Mouse (Mus musculus) kidney, postnatal 0 days (tissue): ENCODE measurements around the gene Rtn4r. TPM values are rescaled to one million over a fixed set of nuclear protein-coding genes. Genes with fewer than 3 reads are reported as not detected.

Experiments
- ATAC-seq: fragments of 200-750 bp; cut with Nextera tagmentation; replicated peaks from 2 replicates; pipeline ENCODE4 v1.8.0; 2017; ENCODE audit warnings: low read depth, moderate number of reproducible peaks, moderate TSS enrichment, moderate library complexity; ENCODE audit not compliant: low FRiP score
- DNase-seq: peaks from one replicate; pipeline ENCODE4 v3.0.0-alpha.2; 2016; ENCODE audit warnings: low spot score
- H3K27ac ChIP-seq: fragments of 300-500 bp; sonication (generic); 2 replicates; pipeline ENCODE4 v1.5.1; 2014; ENCODE audit warnings: mild to moderate bottlenecking
- H3K27me3 ChIP-seq: fragments of 300-500 bp; sonication (generic); 2 replicates; pipeline ENCODE4 v1.6.1; 2014; ENCODE audit warnings: low read length, mixed read lengths; ENCODE audit not compliant: insufficient read depth
- H3K36me3 ChIP-seq: fragments of 300-500 bp; sonication (generic); 2 replicates; pipeline ENCODE4 v1.6.1; 2014; ENCODE audit warnings: low read length, mixed read lengths; ENCODE audit not compliant: insufficient read depth
- H3K4me1 ChIP-seq: fragments of 300-500 bp; sonication (generic); replicated peaks from 2 replicates; pipeline ENCODE4 v1.6.1; 2014; ENCODE audit warnings: antibody characterized with exemption, low read length, mixed read lengths; ENCODE audit not compliant: insufficient read depth
- H3K4me2 ChIP-seq: fragments of 300-500 bp; sonication (generic); 2 replicates; pipeline ENCODE4 v1.6.1; 2014; ENCODE audit warnings: mild to moderate bottlenecking, low read length, moderate library complexity, mixed read lengths
- H3K4me3 ChIP-seq: fragments of 300-500 bp; sonication (generic); replicated peaks from 2 replicates; pipeline ENCODE4 v1.5.1; 2014; ENCODE audit warnings: low read depth, low read length
- H3K9ac ChIP-seq: fragments of 300-500 bp; sonication (generic); 2 replicates; pipeline ENCODE4 v1.6.1; 2014; ENCODE audit warnings: low read depth, low read length
- H3K9me3 ChIP-seq: fragments of 300-500 bp; sonication (generic); replicated peaks from 2 replicates; pipeline ENCODE4 v1.6.1; 2016; ENCODE audit warnings: low read length, inconsistent platforms, mixed read lengths
- CTCF ChIP-seq: IDR thresholded peaks from 2 replicates; pipeline ENCODE4 v1.5.1; 2016; ENCODE audit warnings: antibody characterized with exemption, low read depth, mild to moderate bottlenecking, moderate library complexity
- WGBS: fragments of 180-500 bp; shearing (Covaris S2); extraction: QIAGEN DNeasy Blood & Tissue Kit; methylation state at CpG from one replicate; pipeline ENCODE4 v1.1.7; 2014; 5-methylcytosine and 5-hydroxymethylcytosine counted together
- microRNA-seq: library from miRNA; unstranded; fragments of <30 nt; microRNA quantifications from one replicate; pipeline ENCODE4, GENCODE M21; 2016
- polyA plus RNA-seq: library from polyadenylated mRNA; unstranded; fragments of >200 nt; fragmentation: Nextera tagmentation; extraction: Ambion mirVana; gene quantifications from 2 replicates; pipeline ENCODE4 v1.2.1, GENCODE M21; 2015

The Rtn4r gene
- polyA plus RNA-seq, 1 experiment from 2014 or later, result 1.2 TPM

- Histone ChIP-seq H3K4me2 (no peak overlapping the region), H3K9ac (no peak overlapping the region), H3K27ac (no peak overlapping the region), H3K27me3 (no peaks in the 10 kb centered on the region), H3K4me1 (peaks cover 7% of the 10 kb centered on the region; the same call in 1 of the 2 replicates), H3K9me3 (no peaks in the 10 kb centered on the region), H3K36me3 (no peaks in the 10 kb centered on the region), H3K4me3 (no peak overlapping the region)
- no peak for TF ChIP-seq CTCF
- WGBS, result 82% methylated on average over 6 of the region's 6 CpGs
- no peak for DNase-seq
- no peak for ATAC-seq
These were observed 70.4 kb downstream of the Rtn4r start for GRCm38 (mm10) chr16:18197881-18198280.

GRCm38 (mm10) chr16:18198365-18199098 lies 71.1 kb downstream of the Rtn4r start:
- ATAC-seq, result no peak
- no peak for DNase-seq
- H3K4me3 ChIP-seq, result no peak overlapping the region
- peaks cover 9% of the 10 kb centered on the region; the same call in 1 of the 2 replicates for H3K4me1 ChIP-seq
- WGBS, result 53% methylated on average over 10 of the region's 10 CpGs
- H3K9me3 ChIP-seq, result no peaks in the 10 kb centered on the region
- no peaks in the 10 kb centered on the region for H3K36me3 ChIP-seq
- H3K9ac ChIP-seq, result no peak overlapping the region
- TF ChIP-seq CTCF, result no peak
- H3K27me3 ChIP-seq, result no peaks in the 10 kb centered on the region
- no peak overlapping the region for H3K4me2 ChIP-seq
- H3K27ac ChIP-seq, result no peak overlapping the region

GRCm38 (mm10) chr16:18200062-18200461 lies 72.6 kb downstream of the Rtn4r start:
- WGBS, result 46% methylated on average over 2 of the region's 2 CpGs
- no peak overlapping the region for H3K27ac ChIP-seq

DNA sequence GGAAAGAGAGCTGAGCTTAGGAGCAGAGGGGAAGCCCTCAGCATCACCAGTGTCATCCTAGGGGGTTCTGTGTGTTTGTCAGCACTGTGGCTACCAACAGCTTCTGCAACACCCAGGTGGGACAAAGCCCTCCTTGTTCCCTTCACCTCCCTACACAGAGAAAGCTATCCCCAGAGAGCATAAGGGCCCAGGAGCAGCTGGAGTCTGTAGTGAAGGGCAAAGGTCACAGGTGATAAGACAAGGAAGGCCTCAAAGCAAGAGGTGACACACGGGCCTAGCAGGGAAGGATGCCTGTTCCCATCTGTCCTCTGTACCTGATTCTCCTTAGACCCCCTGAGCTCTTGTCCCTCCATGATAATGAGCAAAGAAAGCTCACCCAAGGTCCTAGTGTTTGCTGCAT lies 74.2 kb downstream of the Rtn4r start:
- Histone ChIP-seq H3K4me1 (peaks cover 5% of the 10 kb centered on the region; the same call in 1 of the 2 replicates), H3K36me3 (no peaks in the 10 kb centered on the region), H3K27me3 (no peaks in the 10 kb centered on the region), H3K9me3 (no peaks in the 10 kb centered on the region), H3K4me3 (no peak overlapping the region), H3K27ac (no peak overlapping the region), H3K4me2 (no peak overlapping the region), H3K9ac (no peak overlapping the region)
- no peak for ATAC-seq
- DNase-seq, result no peak
- TF ChIP-seq CTCF, result no peak
- 50% methylated on average over 1 of the region's 1 CpGs for WGBS

More at GRCm38 (mm10) chr16:18200062-18200461, 72.6 kb downstream of the Rtn4r start:
- H3K36me3 ChIP-seq, result no peaks in the 10 kb centered on the region
- peaks cover 5% of the 10 kb centered on the region; the same call in 1 of the 2 replicates for H3K4me1 ChIP-seq
- DNase-seq (no peak), ATAC-seq (no peak)
- no peak overlapping the region for H3K4me3 ChIP-seq
- TF ChIP-seq CTCF, result no peak
- H3K9ac ChIP-seq, result no peak overlapping the region
- H3K4me2 ChIP-seq, result no peak overlapping the region
- H3K27me3 ChIP-seq, result no peaks in the 10 kb centered on the region
- H3K9me3 ChIP-seq, result no peaks in the 10 kb centered on the region

Small RNA genes within 50 kb of the gene (microRNA-seq; reads per million reads assigned to microRNA genes)
- not detected for gene Mir6366

Other genes starting within 250 kb of the Rtn4r start
- 2.8 and 3.4 TPM in 2 replicates for gene Gm20518, start 236.0 kb upstream of the Rtn4r start, polyA plus RNA-seq
- 0.05 TPM in 1 of 2 replicates, not detected in the other for gene Tssk1, start 233.4 kb upstream of the Rtn4r start, polyA plus RNA-seq
- gene Dgcr2, start 229.1 kb upstream of the Rtn4r start, polyA plus RNA-seq, result 57.8 and 65.4 TPM in 2 replicates
- gene Tssk2, start 229.0 kb upstream of the Rtn4r start, polyA plus RNA-seq, result not detected in 2 replicates
- gene Ess2, start 216.3 kb upstream of the Rtn4r start, polyA plus RNA-seq, result 27.6 and 28.1 TPM in 2 replicates
- 0.09 TPM in 1 of 2 replicates, not detected in the other for gene Gsc2, start 212.6 kb upstream of the Rtn4r start, polyA plus RNA-seq
- gene Slc25a1, start 199.4 kb upstream of the Rtn4r start, polyA plus RNA-seq, result 116 and 123 TPM in 2 replicates
- gene Vpreb2, start 147.2 kb upstream of the Rtn4r start, polyA plus RNA-seq, result not detected in 2 replicates
- 111 and 115 TPM in 2 replicates for gene Dgcr6, start 74.8 kb upstream of the Rtn4r start, polyA plus RNA-seq
- gene Prodh, start 37.4 kb upstream of the Rtn4r start, polyA plus RNA-seq, result 19.2 and 20.3 TPM in 2 replicates
- not detected in 2 replicates for gene Ccdc188, start 90.2 kb downstream of the Rtn4r start, polyA plus RNA-seq
- gene Zdhhc8, start 107.5 kb downstream of the Rtn4r start, polyA plus RNA-seq, result 13.1 and 13.5 TPM in 2 replicates
- gene Trmt2a, start 121.0 kb downstream of the Rtn4r start, polyA plus RNA-seq, result 53.0 and 59.2 TPM in 2 replicates
- gene Ranbp1, start 121.1 kb downstream of the Rtn4r start, polyA plus RNA-seq, result 457 and 487 TPM in 2 replicates
- gene Gm49776, start 130.7 kb downstream of the Rtn4r start, polyA plus RNA-seq, result 0.91 and 3.0 TPM in 2 replicates
- gene Dgcr8, start 161.6 kb downstream of the Rtn4r start, polyA plus RNA-seq, result 15.6 and 18.5 TPM in 2 replicates
- 28.3 and 31.6 TPM in 2 replicates for gene Tango2, start 220.5 kb downstream of the Rtn4r start, polyA plus RNA-seq
- gene Arvcf, start 220.5 kb downstream of the Rtn4r start, polyA plus RNA-seq, result 20.0 and 20.6 TPM in 2 replicates